Mouse (Mus musculus) liver, adult 2 months (tissue): ENCODE data around the gene Epn2. TPM values are rescaled to one million over a fixed set of nuclear protein-coding genes. Genes with fewer than 3 reads are reported as not detected.

Experiments used
- DNase-seq: peaks from one replicate; pipeline ENCODE4 v3.0.0-alpha.2; 2011; ENCODE audit warnings: low read depth, low spot score; ENCODE audit errors: extremely low read depth
- H3K27ac ChIP-seq: fragments of 200-500 bp; replicated peaks from 2 replicates; pipeline ENCODE4 v1.5.1; 2012; ENCODE audit warnings: low read depth, mild to moderate bottlenecking, control low read depth, inconsistent platforms, low read length; ENCODE audit not compliant: insufficient read depth
- H3K27me3 ChIP-seq: fragments of 200-500 bp; 2 replicates; pipeline ENCODE4 v1.6.1; 2012; ENCODE audit warnings: mild to moderate bottlenecking, moderate library complexity, low read length, inconsistent platforms; ENCODE audit not compliant: control insufficient read depth, insufficient read depth
- H3K36me3 ChIP-seq: fragments of 200-500 bp; 2 replicates; pipeline ENCODE4 v1.6.1; 2012; ENCODE audit warnings: low read length, inconsistent platforms; ENCODE audit not compliant: control insufficient read depth, insufficient read depth
- H3K4me1 ChIP-seq: fragments of 200-500 bp; 2 replicates; pipeline ENCODE4 v1.6.1; 2011; ENCODE audit warnings: low read length; ENCODE audit not compliant: control insufficient read depth, insufficient read depth
- H3K4me3 ChIP-seq: fragments of 200-500 bp; 2 replicates; pipeline ENCODE4 v1.5.1; 2011; ENCODE audit warnings: low read depth, mild to moderate bottlenecking, control low read depth, low read length, moderate library complexity; ENCODE audit not compliant: insufficient read depth
- H3K79me2 ChIP-seq: fragments of 200-500 bp; 2 replicates; pipeline ENCODE4 v1.6.1; 2012; ENCODE audit warnings: inconsistent platforms, mild to moderate bottlenecking, low read length, moderate library complexity; ENCODE audit not compliant: control insufficient read depth, insufficient read depth
- H3K9ac ChIP-seq: fragments of 200-500 bp; 2 replicates; pipeline ENCODE4 v1.6.1; 2012; ENCODE audit warnings: low read depth, mild to moderate bottlenecking, control low read depth, inconsistent platforms, low read length
- CTCF ChIP-seq: fragments of 200-500 bp; IDR thresholded peaks from 2 replicates; pipeline ENCODE4 v1.5.1; 2011; ENCODE audit warnings: low read depth, low read length, control low read depth
- POLR2A ChIP-seq: fragments of 200-500 bp; IDR thresholded peaks from 2 replicates; pipeline ENCODE4 v1.6.1; 2011; ENCODE audit warnings: low read length, control low read depth; ENCODE audit not compliant: insufficient read depth; ENCODE audit errors: extremely low read depth
- WGBS: fragments of 180-500 bp; shearing (Covaris S2); methylation state at CpG from one replicate; pipeline ENCODE4 v1.1.7; 2018; 5-methylcytosine and 5-hydroxymethylcytosine counted together
- polyA plus RNA-seq: library from polyadenylated mRNA; depleted of rRNA; stranded (reverse); fragments of >200 nt; gene quantifications from 2 replicates; pipeline ENCODE4 v1.2.3, GENCODE M21; 2012; rRNA removed
- total RNA-seq: library from RNA; depleted of rRNA; stranded (reverse); fragments of >200 nt; gene quantifications from 2 replicates; pipeline ENCODE4 v1.2.3, GENCODE M21; 2014; rRNA removed

The Epn2 gene
- total RNA-seq: 5.7 and 6.1 TPM in 2 replicates
- 3.2 and 4.5 TPM in 2 replicates for polyA plus RNA-seq

DNA sequence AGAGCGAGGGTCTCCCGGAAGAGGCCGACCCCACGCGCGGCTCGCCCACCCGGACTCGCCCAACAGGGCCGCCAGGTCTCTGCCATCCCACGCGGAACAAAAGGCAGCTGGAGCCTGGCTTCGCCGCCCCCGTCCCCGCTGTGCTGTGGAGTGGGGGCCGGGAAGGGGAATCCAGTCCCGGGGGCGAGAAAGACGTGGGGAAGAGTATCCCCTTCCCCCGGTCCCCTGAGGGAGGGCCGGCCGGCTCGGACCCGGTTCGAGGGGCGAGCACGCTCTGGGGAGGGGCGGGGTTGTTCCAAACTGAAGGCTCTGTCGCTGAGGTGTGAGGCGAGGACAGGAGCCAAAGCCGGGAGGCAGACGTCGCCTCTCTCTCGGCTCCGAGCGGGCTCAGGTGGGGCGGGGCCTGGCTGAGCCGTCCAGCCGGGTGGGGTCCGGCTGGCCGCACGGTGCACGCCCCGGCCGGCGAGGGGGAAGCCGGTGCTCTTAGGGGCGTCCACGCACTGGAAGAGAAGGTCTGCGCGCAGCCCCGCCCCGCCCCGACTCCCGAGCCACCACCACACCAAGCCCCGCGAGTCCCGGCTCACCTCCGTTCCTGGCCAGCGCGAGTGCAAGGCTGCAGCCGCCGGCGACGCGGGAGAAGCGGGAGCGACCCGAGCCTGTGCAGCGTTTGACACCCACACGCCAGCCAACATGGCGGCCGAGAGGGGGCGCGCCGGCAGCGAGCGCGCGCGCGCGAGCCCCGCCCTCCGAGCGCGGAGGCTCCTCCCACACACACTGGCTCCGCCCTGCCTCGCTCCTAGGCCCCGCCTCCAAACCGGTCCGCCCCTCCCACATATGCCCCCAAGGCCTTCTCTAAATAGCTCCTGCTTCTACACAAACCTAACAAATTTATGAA is at the start of gene Epn2:
Epn2 (minus strand) TSS at position 705 of the 895 bp plus-strand sequence.
- Histone ChIP-seq H3K27ac (peak within 1 kb of the TSS; percentile 25), H3K9ac (peak within 1 kb of the TSS; percentile 90), H3K79me2 (peaks cover 10% of the 10 kb centered on the region; the same call in 1 of the 2 replicates), H3K27me3 (no peaks in the 10 kb centered on the region), H3K36me3 (no peaks in the 10 kb centered on the region), H3K4me3 (peak within 1 kb of the TSS; percentile 89), H3K4me1 (peaks cover 6% of the 10 kb centered on the region)
- TF ChIP-seq CTCF (peak; percentile 36), POLR2A (peak; percentile 55; the same call in 1 of the 2 replicates)
- WGBS: under 1% methylated on average over 88 of the region's 93 CpGs
- peak; percentile 38 for DNase-seq

- DNase-seq: no peak
- Histone ChIP-seq H3K4me1 (no peaks in the 10 kb centered on the region), H3K36me3 (no peaks in the 10 kb centered on the region), H3K27me3 (no peaks in the 10 kb centered on the region), H3K79me2 (no peaks in the 10 kb centered on the region), H3K4me3 (no peak overlapping the region), H3K27ac (no peak overlapping the region), H3K9ac (no peak overlapping the region)
- TF ChIP-seq POLR2A (no peak), CTCF (no peak)
- 86% methylated on average over 1 of the region's 1 CpGs for WGBS
These were observed 47.0 kb upstream of the Epn2 start for GRCm38 (mm10) chr11:61626509-61626908.

DNA sequence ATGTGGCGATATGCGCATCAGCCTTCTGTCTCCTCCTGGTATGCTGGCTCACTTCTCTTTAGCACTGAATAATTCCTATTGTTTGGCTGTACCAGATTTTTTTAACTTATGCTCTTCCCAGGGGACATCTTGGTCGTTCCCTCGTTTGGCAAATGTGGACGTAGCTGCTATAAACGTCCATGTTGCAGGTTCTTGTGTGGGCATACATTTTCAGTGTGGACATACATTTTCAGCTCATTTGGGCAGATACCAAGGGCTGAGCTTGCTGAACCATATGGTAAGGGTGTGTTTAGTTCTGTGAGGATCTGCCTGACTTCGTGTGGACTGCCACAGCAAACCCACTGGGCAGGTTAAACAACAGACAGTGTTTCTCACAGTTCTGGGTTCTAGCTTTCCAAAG is 45.6 kb upstream of the Epn2 start:
- Histone ChIP-seq H3K4me1 (no peaks in the 10 kb centered on the region), H3K4me3 (no peak overlapping the region), H3K27ac (no peak overlapping the region), H3K36me3 (no peaks in the 10 kb centered on the region), H3K9ac (no peak overlapping the region), H3K27me3 (no peaks in the 10 kb centered on the region), H3K79me2 (no peaks in the 10 kb centered on the region)
- WGBS: 87% methylated on average over 7 of the region's 7 CpGs
- TF ChIP-seq CTCF: no peak
- no peak for TF ChIP-seq POLR2A
- no peak for DNase-seq

GRCm38 (mm10) chr11:61620762-61621161 is 41.3 kb upstream of the Epn2 start:
- no peak overlapping the region for H3K9ac ChIP-seq
- no peaks in the 10 kb centered on the region for H3K36me3 ChIP-seq
- no peak overlapping the region for H3K4me3 ChIP-seq
- TF ChIP-seq CTCF (no peak), POLR2A (no peak)
- H3K4me1 ChIP-seq: no peaks in the 10 kb centered on the region; the same call in 1 of the 2 replicates
- 57% methylated on average over 8 of the region's 8 CpGs for WGBS
- H3K79me2 ChIP-seq: no peaks in the 10 kb centered on the region
- no peak overlapping the region for H3K27ac ChIP-seq
- no peaks in the 10 kb centered on the region for H3K27me3 ChIP-seq
- no peak for DNase-seq

- no peaks in the 10 kb centered on the region for H3K36me3 ChIP-seq
- no peaks in the 10 kb centered on the region; the same call in 1 of the 2 replicates for H3K4me1 ChIP-seq
- TF ChIP-seq CTCF (peak; percentile 85), POLR2A (no peak)
- peak; percentile 13 for DNase-seq
- no peak overlapping the region for H3K9ac ChIP-seq
- H3K27me3 ChIP-seq: no peaks in the 10 kb centered on the region
- H3K79me2 ChIP-seq: no peaks in the 10 kb centered on the region
- peak overlapping the region; percentile 1; the same call in 1 of the 2 replicates for H3K4me3 ChIP-seq
- WGBS: 3% methylated on average over 17 of the region's 17 CpGs
- no peak overlapping the region for H3K27ac ChIP-seq
These were observed 40.8 kb upstream of the Epn2 start for GRCm38 (mm10) chr11:61620254-61620670.

- H3K4me3 ChIP-seq: 0 out of 2 replicates have a peak overlapping the region, but pooled peaks have one; percentile 6
- no peak overlapping the region for H3K9ac ChIP-seq
- WGBS: 7% methylated on average over 16 of the region's 17 CpGs
- DNase-seq: peak; percentile 10
- H3K27me3 ChIP-seq: no peaks in the 10 kb centered on the region
- H3K4me1 ChIP-seq: no peaks in the 10 kb centered on the region; the same call in 1 of the 2 replicates
- TF ChIP-seq POLR2A: no peak
- peak; percentile 62 for TF ChIP-seq CTCF
- H3K79me2 ChIP-seq: no peaks in the 10 kb centered on the region
- no peaks in the 10 kb centered on the region for H3K36me3 ChIP-seq
- no peak overlapping the region for H3K27ac ChIP-seq
These were observed 40.3 kb upstream of the Epn2 start for GRCm38 (mm10) chr11:61619791-61620241.
